Mouse (Mus musculus) ovary, postnatal 36 days (tissue): ENCODE data around the gene Prim2.

Experiments used
- DNase-seq: peaks from one replicate; pipeline ENCODE4 v3.0.0; 2022; ENCODE audit warnings: low spot score, mixed read lengths

The Prim2 gene

DNA sequence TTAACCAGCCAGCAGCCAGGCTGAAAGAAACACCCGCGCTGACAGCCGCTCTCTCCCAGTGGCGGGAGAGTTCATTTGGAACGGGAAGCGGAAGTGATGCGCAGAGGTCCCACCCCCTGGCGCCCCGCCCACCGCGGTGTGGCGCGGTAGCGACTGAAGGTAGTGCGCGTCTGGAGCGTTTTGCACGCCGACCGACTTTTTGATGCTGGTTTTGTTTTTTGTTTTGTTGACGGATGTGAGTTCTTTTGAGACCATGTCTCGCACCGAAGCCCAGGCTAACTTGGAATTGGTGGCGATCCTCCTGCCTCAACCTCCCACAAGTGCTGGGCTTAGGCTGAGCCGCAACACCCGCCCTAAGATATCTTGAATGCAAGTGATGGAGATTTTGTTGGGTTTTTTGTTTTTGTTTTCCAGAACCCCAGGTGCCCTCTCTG, at the start of gene Prim2:
Gene Prim2, minus strand, starts transcription at position 88 of the 434 bp plus-strand sequence.
- peak; percentile 86 for DNase-seq

GRCm38 (mm10) chr1:33717636-33718035, 48.0 kb upstream of the Prim2 start:
- DNase-seq = no peak

DNA sequence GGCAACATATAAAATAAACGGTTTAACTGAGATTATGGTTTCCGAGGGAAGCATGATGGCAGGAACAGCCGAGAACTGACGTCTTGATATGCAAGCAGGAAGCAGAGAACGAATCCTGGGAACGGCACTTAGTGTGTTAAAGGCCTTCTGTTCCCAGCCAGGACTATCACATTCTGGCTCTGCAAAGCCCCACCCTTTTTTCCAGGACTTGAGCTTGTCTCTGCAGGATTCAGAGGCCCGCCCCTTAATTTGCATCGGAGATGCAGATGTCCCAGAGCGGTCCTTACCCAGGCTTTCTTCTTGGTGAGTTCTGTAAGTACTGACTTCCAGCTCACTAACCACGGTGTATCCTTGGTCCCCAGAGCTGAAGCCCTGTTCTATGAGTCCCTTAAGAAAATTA, 45.2 kb upstream of the Prim2 start:
- no peak for DNase-seq

DNA sequence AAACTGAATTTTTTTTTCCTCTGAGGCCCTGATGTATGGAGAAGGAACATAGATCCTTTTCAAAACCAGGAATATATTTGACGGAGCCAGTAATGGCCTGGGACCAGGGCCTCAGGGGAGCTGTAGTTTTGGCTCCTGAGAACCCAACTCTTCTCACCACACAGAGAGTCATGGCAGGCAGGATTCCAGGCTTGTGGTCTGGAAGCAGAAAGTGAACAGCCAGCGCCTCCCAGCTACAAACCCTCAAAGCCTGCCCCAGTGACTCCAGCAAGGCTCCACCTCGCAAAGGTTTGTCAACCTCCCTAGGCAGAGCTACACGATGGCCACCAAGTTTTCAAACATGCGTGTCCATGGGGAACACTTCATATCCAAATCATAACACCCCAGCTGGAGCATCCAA, 42.4 kb upstream of the Prim2 start:
- no peak for DNase-seq

DNA sequence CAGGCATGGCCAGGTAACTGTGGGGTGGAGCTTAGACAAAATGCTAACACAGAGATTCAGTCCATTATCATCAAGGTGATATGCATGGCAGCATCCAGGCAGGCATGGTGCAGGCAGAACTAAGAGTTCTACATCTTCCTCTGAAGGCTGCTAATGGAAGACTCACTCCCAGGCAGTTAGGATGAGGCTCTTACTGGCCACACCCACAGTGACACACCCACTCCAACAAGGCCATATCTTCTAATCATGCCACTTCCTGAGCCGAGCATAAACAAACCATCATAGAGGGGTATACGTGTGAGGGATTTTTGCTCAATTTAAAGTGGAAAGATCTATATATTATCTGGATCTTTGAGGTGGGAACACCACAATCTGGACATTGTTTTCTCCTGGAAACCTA, 40.0 kb upstream of the Prim2 start:
- no peak for DNase-seq

GRCm38 (mm10) chr1:33701244-33701643, 31.6 kb upstream of the Prim2 start:
- DNase-seq = no peak

DNA sequence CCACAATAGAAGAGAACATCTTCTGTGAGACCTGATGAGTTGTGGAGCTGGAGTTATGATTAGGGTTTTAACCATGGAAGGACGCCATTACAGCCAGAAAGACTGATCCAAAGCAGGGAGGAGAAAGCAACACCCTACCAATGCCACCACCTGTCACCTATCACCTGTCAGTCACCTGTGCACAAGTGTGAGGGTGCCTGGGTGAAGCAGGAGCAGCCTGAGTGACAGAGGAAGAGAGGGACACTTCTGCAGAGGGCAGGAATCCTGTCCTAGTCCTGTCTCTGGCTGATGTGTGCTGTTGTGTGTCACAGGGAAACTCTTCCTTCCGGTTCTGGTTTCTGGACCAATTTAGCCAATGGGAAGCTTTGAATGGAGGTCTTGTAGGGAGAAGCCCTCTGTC, 26.4 kb upstream of the Prim2 start:
- DNase-seq = no peak

DNA sequence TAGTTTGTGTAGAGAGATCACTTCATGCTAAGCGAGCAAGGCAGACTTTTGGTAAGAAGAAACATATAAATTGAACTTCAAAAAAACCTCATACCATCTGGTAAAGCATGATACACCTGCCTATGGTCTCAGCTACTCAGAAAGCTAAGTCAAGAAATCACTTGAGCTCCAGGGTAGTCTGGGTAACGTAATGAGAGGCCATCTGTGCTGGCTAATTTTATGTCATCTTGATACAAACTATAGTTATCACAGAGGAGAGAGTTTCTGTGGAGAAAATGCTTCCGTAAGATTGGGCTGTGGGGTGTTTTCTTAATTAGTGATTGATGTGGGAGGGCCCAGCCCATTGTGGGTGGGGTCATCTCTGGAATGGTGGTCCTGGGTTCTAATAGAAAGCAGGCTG, 24.3 kb upstream of the Prim2 start:
- DNase-seq = no peak

- no peak for DNase-seq
These were observed 20.5 kb upstream of the Prim2 start for GRCm38 (mm10) chr1:33690087-33690448.

GRCm38 (mm10) chr1:33689446-33690086, 20.0 kb upstream of the Prim2 start:
- no peak for DNase-seq

DNA sequence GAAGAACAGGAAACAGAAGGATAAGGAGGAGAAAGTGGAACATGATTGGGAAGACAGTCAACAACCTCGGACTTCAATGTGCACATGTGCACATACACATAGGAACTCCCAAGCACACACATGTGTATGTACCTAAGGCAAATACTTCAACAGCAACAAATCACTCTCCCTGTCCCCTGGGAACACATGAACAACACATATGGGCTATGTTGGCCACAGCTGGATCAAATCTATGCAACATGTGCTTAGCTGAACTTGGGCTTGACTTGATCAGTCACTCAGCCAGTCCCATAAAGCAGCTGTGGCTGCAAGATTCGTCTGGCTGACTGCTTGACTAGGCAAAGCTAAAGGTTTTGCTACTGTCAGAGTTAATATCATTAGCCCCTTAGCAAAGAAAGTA, 19.2 kb upstream of the Prim2 start:
- DNase-seq = no peak

DNA sequence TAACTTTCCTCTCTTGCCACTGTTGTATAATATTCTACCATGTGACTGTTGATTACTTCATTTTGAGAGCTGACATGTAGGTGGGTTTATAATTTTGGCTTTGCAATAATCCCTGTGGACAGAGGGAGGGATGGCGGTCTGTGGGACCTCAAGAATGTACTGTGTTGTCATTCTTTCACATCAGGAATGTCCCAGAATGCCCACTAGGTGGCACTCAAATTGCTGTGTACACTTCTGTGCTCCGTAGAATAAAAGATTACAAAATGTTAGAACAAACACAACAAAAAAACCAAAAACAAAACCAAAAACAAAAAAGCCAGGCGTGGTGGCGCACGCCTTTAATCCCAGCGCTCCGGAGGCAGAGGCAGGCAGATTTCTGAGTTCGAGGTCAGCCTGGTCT, 14.9 kb upstream of the Prim2 start:
- no peak for DNase-seq

DNA sequence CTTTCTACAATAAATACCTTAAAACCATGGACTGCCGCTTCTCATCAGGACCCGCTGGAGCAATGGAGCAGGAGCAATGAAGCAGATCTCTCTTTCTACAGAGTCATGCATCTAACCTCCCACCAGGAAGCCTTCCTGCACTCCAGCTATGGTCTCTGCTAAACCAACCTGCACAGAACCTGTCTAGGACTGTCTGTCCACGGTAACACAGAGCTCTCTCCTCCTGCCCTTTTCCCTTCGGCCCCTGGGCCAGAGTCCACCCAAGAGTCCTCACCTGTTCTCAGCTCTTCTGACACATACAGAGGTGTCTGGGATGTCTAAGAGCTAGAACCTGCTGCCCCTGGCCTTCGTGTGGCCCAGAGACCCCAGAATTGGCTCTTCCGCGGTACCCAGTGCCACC, 11.3 kb upstream of the Prim2 start:
- no peak for DNase-seq

- no peak for DNase-seq
These were observed 10.8 kb upstream of the Prim2 start for GRCm38 (mm10) chr1:33680435-33680834.

DNA sequence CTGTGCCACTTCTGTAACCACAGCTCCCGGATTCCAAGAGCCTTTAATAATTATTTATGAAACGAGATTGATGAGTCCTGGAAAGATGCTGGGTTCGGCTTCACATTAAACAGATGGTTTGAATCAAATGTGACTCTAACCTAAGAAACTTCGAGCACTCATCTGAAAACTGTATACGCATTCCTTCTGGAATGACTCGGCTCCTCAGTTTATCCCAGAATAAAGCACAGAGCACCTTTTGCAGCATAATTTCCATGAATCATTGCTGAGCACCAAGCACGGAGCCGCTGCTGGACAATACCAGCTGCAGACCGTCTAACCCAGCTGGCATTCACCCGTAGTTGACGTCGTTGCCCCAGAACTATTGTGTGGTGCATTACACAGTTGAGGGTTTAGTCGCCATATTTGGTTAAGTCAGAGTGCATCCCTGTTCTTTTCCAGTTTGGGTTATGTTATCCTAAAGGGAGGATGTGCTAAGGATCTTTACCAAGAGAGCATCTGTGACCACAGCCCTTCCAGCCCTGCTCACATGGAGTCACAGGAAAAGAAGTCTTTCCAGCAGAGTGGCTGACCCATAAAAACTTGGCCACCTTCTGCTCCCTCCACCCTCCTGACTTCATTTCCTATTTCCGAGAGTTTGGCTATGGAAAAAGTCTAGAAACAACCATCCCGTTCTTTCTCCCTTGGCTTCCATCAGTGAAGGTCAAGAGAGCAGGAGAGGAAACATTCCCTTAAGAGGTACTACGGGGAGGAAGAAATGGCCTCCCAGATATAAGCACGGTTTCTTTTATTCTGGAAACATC, 3.8 kb upstream of the Prim2 start:
- DNase-seq = no peak

DNA sequence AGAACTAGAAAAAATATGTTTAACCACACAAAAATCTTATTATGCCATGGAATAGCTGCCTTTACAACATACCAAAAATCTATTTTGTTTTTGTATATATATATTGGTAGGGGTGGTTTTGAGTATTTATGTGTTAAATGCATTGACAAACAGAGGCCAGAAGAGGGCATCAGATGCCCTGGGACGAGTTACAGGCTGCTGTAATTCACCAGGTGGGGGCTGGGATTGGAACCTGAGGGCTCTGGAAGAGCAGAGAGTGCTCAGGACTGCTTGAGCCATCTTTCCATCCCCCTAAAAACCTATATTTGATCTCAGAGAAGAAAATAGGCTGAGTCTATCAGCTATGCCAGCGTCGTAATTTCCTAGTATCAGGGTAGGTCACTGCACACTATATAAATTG, 2.9 kb upstream of the Prim2 start:
- no peak for DNase-seq

GRCm38 (mm10) chr1:33672083-33672482, 2.5 kb upstream of the Prim2 start:
- no peak for DNase-seq

GRCm38 (mm10) chr1:33671441-33671840, 1.8 kb upstream of the Prim2 start:
- no peak for DNase-seq

DNA sequence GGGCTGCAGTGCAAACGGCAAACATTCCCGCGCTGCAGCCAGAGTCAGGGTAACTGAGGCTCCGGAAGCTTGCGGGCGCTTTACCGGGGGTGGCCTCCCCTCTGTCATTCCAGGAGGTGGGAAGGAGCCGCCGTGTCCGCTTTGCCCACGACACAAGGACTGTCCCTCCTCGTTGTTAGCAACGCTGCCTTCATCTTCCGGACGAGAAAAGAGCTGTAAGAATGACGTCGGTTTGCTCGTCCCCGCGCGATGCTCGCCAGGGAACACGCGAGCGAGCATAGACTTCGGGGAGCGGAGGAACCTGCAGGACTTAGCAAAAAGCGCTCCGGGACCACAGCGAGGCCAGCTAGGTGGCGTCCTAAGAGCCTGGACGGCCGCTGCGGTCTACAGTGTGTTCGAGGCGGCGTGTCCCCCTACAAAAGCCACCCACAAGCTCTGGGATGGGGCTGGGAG, 595 bp upstream of the Prim2 start:
- peak; percentile 52 for DNase-seq

DNA sequence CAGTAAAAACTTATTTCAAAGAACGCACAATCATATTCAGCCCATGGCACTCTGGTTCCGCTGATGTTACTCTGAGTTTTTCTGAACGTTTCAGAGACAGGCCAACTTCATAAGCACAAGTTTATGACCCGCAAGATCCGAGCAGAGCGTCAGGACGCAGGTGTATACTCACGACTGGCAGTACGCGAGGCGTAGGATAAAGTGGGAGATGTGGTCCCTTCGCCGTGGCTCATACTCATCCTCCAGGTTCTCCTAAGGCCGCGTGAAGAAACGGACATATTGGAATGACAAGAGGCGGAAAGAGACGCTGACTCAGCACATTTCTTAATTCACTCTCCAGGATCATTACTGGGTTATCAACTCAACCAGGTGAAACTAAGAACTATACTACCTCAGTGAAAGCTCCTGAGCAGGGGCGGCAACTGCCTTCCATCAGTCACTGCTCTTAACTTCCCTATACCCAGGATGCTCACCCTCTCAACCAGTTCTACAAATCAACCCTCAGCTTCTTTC, 5.9 kb downstream of the Prim2 start:
- no peak for DNase-seq

GRCm38 (mm10) chr1:33663163-33663562, 6.4 kb downstream of the Prim2 start:
- no peak for DNase-seq

DNA sequence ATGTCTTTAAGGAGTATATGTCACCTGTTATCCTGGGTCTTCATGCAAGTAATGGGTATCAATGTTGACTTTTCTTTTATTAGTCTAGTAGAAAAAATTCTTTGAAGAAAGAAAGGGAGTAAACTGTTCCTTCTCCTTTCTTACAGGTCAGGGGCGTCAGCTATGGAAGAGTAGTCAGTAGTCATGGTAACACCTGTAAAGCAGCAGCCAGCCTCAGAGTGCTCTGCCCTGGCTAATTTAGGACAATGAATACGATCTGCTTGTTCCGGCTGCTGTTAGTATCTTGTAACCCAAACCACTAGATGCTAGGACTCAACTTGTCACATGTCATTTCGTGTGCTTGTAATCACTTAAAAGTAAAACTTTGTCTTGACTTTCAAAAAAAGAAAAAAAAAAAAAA, 11.3 kb downstream of the Prim2 start:
- no peak for DNase-seq

GRCm38 (mm10) chr1:33657574-33658149, 11.9 kb downstream of the Prim2 start:
- DNase-seq = no peak
